Mouse (Mus musculus) neural tube, embryonic 10.5 days (tissue): ENCODE results near the gene Ino80d.

Source experiments
- DNase-seq: peaks from one replicate; pipeline ENCODE4 v3.0.0-alpha.2; 2017; ENCODE audit warnings: low spot score; ENCODE audit errors: extremely low spot score

Gene Ino80d

DNA sequence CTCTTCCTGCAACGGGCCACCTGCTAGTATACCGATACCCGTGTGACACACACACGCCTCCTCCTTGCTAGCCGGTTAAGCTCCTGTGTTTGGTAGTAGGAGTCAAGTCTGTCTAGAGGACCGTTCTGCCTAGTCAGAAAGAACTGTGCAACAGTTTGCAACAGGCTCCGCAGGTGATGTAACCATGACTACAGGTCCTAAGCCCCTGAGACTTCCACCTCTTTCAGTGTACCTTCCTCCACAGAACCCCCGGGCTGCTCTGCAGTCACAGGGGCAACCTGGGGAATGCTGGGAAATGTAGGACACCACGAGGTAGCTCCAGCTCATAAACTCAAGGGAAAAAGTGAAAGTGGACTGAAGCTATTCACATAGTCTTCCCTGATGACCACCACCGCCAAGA lies 123.4 kb downstream of the Ino80d start:
- DNase-seq = no peak

DNA sequence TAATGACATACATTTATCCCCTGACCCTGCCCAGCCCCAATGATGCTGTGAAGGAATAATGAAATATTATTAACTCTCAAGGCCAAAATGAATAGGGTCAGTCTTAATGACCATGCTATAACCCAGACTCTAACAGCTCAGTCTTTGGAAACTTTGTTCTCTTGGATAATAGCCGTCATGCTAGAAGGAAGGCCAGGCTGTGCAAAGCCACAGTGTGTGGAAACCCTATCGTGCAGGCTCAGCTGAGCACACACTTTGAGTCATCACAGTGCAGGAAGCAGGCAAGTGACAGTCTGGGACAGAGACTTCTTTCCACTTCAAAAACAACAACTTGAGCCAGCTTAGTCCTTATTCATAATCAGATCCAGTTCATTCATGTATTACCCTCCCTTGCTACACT lies 126.9 kb downstream of the Ino80d start:
- no peak for DNase-seq

DNA sequence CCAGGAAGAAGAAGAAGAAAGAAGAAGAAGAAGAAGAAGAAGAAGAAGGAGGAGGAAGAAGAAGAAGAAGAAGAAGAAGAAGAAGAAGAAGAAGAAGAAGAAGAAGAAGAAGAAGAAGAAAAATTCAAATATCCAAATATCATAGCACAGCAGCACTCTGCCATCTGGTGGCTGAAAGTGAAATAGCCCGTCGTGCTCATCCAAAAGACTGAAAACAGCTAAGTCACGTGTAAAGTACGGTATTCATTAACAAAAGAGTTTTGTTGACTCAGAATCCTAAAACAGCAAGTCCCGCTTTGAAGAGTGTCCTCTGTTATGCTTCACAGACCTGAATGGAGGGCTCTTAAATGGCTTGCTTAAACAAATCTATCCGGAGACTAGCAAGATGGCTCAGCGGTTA lies 128.2 kb downstream of the Ino80d start:
- peak; percentile 48 for DNase-seq

DNA sequence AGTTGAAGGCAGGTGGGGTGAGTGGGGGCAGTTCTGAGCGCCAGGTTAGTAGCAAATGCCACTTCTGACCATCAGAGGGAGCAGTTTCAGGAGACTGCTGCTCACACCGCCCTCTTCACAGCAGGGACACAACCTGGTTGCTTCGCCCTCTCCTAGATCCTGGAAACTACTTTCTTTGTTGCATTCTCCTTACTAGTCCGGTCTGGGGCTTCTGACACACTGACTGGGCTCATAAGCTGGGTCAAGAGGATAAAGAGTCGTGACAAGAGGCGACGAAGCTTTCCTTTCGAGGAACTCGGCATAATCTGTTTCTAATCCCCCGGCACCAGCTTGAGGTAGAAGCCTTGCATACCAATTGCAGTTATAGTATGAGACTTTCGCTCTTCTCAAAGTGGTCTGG lies 129.9 kb downstream of the Ino80d start:
- DNase-seq = peak; percentile 26

DNA sequence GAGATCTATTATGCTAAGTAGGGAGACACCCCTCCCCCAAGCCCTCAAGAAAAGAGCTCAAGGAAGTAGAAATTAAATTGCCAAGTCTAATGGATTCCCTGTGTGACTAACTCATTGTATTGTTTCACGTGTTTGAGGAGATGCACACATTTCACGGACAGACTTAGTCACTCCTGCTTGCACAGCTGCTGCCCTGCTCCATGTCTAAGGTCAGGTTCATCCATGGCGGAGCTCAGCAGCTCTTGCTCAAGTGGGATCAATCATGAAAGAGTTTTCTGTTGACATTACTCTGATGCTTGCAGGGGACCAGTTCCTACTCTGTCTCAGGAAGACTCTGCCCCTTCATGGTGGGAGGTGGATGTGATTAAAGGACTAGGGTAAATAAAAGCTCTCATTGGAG lies 137.7 kb downstream of the Ino80d start:
- no peak for DNase-seq

DNA sequence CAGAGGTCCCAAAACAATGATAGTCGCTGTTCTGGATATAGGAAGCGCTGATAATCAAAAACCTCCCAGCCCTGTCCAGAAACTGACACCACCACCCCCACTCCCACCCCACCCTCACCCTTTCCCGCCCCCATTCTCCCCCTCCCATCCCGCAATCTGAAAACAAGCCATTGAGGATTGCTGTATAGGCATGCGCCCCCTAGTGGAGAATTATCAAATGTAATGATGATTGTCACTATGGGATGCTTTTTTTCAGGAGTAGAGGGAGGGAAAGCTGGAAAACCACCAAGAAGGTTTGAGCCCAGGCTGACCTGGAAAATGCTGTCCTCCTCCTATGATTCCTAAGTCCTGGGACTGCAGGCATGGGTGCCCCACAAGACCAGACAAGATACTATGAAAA lies 147.6 kb downstream of the Ino80d start:
- peak; percentile 27 for DNase-seq

DNA sequence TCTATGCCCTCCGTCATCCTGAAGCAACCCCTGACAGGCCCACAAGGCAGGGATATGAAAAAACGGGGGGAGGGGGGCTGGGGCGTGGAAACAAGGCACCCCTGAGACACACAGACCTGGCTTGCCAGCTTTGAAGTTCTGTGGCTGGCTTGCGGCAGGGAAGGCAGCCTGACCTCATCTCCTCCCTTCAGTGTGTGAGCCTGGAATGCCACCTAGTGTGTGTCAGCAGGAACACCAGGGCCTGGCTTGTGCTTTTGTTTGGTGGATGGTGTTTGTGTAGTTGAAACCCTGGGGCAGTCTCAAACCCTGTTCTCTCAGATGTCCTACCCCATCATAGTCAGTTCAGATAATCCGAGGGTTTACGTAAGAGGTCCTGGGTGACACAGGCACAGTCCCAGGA lies 150.2 kb downstream of the Ino80d start:
- peak; percentile 64 for DNase-seq

DNA sequence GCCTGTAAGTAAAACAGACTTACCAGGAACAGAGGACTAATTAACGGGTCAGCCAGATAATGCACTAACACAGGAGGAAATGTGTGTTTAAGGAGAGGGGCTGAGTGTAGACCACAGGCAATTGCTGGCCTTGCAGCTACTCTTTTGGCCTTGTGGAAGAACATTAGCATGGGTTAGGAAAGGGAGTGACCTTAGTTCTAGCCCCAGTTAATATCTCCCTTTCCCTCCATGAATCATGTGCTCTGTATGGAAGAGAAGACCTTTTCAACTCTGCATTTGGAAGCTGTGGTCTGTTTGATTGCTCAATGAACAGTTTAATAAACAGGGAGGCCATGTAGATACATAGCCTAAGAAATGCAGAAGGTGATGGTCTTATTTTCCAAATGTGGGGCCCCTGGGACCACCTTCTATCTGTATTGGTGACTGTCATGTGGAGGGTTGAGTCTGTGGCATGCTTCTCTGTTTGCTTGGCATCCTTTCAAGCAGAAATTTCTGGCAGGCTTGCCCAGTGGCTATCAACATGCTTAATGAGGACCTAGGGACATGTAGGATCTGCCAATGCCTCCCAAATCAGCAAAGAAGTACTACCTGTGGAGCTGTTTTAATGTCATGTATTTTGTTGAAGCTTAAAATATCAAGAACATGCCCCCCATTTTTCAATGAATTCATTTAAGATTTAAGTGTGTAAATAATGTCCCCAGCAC lies 157.4 kb downstream of the Ino80d start:
- no peak for DNase-seq

DNA sequence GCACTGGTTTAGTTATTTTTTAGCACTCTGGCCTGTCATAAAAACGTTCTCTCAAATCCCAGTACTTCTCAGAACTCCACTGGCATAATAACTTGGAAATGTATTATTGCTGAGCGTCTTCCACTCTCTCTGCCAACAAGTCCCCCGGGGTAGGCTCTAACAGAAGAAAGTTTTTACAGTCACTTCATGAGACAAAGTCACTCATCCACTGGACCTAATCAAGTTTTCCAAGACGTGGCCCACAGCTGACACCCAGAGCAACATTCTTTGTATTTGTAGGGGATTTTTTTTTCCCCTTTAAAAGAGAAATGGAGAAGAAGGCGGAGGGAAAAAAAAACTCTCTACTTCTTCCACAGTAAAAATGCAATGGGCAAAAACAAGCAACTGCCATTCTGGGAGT lies 157.9 kb downstream of the Ino80d start:
- no peak for DNase-seq

DNA sequence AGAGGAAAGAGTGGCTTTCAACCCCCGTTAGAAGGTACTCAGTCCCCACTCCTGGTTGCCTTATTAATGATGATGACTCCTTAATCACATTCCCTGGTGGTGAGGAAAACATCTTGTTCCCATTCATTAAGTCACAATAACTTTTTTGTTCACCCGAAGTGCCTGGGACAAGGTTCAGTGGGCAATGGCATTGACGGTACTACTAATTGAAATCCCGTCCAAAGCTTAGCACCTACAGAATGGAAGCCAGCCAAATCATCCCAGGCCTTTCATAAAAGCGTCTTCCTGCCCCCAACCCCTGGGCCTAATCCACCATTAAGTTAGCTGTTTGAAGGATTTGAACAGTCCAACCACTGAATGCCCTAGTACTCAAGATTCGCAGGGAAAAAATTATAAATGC lies 159.1 kb downstream of the Ino80d start:
- no peak for DNase-seq

DNA sequence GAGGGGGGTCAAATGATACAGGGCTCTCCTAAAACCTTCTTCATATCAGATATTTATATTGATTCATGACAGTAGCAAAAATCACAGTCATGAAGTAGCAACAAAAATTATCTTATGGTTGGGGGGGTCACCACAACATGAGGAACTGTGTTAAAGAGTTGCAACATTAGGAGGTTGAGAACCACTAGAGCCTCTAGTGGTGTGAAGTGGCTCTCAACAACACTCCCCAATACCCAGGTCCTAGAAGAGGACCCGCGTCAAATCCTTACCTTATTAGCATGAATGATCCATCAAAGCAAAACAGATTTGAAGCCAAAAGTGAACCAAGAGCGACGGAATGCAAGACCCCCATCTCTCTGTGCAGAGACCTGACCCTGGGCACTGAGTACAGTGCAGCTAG lies 161.4 kb downstream of the Ino80d start:
- no peak for DNase-seq

DNA sequence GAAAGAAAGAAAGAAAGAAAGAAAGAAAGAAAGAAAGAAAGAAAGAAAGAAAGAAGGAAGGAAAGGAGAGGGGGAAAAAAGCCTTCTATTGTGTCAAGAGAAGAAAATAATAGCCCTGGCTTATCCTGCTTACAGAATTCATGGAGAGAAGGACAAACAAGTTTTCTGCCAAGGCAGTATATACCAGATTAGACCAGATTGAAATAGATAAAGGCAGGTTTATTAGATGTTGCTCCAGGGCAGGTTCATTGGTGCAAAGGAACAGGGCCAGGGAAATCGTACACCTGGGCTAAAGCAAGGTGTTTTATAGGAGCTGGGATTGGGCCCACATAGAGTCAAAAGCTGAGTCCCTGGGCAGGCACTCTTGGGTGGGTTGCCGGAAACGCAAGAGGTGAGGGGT lies 162.1 kb downstream of the Ino80d start:
- no peak for DNase-seq

DNA sequence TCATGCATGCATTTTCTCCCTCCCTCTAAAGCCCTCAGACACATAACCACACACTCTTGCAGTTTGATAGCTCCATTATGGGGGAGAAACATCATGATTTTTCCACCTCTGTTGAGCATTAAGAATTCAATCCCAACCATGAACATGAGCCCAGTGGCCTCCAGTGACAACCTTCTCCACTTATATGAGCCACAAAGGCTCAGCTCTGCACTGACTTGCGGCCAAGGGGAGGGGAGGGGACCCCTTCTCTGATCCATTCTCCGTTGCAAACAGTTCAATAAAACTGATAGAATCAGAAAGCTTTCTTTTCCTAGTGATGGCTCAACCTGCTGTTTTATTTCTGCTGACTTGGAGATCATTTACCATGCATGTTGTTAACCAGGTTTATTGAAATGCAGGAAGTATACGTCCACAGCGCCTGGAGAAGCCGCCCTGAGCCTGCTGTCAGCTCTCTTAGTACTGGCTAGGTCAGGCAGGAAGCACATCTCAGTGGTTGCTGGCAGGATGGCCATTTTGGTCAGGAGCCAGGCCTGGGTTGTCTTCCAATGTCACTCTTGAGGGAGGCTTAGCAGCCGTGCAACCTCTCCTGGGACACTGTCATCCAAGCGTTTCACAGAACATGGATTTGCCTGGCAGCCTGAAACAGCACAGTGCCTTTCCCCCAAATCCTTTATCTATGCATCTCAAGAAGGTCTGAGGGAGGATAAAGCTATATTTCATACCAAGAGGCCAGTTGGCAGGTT lies 163.2 kb downstream of the Ino80d start:
- no peak for DNase-seq

DNA sequence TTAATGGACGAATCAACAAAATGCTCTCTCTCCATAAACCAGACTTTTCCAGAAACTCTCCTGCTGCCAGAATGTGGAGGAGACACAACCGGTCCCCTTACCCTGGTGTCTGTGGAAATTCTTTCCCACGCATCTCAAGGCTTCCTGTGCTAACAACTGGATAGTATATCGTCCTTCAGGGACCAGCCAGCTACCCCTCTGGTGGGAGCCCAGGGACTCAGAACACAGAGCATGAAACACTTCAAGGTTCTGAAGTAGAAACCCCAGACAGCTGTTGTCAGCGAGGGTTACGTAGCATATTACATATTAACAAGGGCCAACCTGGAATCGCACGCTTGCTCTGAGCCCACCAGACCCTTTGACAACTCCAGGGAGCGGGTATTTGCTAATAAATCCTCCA lies 163.9 kb downstream of the Ino80d start:
- DNase-seq = no peak

DNA sequence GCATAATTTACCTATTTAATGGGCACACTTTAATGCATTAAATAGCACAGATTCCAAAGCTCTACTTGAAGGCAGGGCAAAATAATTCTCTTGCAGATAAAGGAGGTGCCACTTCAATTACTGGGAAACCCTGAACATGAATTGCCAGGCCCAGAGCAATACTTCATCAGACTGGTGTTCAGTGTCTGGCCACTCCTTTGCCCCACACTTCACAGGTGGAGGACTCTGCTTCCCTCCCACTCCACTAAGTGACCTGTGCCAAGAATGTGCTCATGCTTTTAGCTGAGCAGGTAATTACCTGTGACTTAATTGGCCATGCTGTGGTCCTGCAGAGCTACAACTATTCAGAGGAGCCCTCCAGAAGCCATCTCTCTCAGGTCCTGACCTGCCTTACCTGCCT lies 166.7 kb downstream of the Ino80d start:
- no peak for DNase-seq

DNA sequence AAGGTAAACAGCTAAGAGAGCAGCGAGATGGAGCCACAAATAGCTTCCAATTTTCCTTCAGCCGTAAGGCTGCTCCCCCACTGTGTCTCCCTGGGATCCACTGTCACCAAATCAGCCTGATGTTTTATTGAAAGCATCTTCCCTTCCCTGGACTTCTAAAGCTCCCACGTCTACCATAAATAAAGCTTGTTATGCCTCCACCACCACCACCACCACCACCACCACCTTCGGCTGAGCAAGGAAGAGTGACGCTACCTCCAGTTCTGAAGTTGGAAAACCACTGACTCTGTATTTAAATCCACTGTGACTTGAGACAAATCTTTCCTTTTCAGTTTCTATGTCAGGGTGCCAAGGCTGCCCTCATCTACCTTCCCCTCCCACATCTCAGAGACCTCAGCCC lies 167.5 kb downstream of the Ino80d start:
- no peak for DNase-seq

DNA sequence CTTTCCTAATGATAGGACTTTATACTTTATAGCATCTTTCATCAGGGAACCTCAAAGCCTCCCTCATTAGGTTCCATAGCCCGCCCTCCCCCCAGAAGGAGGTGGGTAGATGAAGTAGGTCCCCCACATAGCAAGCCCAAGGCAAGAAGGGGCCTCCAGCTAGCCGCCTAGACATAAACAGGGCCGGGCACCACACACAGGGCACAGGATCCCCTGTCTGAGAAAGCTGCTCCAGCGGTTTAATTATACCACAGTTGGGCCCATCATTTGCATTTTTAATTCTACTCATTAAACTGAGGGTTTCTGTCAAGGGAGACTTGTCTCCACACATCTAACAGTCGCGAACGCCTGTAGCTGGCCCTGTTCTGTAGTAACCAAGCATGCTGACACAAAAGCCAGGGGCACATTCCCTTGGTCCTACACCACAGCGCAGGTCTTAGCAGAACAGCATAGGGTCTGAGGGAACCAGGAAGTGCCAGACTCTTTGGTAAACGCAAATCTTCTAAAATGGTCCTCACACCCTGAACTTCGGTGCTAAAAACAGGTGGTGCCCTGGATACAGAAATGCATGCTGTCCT lies 179.6 kb downstream of the Ino80d start:
- DNase-seq = no peak

DNA sequence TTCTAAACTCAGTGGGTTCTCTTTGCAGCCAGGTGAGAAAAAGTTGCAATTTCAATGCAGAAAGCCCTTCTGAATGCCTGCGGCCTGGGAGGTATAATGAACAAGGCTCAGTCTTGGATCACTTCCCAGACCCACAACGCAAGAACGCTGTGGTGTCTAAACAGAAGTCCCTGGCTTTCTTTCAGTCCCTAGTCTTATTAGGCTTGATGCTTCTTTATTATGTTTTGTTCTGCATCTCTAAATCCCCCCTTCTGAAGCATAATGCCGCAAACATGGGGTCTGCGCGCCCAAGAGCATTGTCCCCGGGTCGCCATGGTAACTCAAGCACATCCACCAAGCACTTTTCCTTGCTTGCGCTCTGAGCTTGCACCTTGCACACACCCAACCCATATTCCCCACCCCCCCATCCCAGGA lies 180.4 kb downstream of the Ino80d start:
- peak; percentile 33 for DNase-seq

DNA sequence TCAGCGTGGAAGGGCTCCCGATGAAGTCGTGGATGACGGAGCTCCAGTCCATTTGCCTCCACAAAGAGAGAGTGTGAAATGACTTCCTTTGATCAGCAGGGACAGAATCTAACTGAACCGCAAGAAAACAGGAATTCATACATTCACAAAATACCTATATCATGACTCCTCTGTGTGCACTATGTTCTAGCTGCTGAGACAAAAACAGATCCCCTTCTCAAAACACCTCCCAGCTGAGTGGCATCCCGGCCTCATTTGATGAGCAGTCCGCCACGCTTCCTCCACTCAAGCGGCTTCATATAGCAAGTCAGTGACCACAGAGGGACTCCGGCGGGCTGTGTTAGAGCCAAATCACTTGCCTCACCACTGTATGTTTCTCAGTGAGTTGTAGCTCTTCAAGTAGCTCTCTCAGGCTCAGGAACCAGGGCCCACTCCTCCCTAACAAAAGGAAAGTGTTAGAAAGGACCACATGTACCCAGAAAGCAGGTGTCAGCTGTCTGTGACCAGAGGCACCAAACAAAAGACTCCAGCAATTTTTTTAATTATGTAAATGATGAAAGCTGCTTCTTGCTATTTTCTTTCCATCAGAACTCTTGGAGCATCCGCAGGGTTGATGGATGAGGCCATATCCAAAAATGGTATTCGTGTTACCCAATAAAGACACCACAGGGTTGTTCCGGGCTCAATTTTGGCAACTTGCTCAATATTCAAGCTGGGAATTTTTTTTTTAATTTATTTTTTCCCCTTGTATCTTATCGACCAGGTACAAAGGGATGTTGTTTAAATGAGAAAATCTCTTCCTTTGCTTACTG lies 181.0 kb downstream of the Ino80d start:
- DNase-seq = no peak

DNA sequence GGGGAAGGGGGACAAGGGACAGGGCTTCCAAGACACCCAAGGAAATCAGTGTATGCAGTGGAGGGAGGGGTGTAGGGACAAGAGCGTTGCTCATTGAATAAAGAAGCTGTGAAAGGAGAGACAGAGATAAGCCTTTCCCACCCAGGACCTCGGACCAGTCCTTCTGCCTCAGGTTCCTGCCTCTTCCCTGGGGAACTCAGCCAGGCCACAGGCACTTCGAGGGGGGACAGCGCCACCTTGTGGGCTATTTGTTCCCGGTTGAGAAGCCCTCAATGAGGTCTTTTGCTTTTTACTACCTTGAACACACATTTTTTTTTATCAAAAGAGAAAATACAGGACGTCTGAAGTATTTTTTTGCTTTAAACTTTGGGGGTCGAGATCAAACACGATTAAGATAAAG lies 185.0 kb downstream of the Ino80d start:
- DNase-seq = peak; percentile 83

DNA sequence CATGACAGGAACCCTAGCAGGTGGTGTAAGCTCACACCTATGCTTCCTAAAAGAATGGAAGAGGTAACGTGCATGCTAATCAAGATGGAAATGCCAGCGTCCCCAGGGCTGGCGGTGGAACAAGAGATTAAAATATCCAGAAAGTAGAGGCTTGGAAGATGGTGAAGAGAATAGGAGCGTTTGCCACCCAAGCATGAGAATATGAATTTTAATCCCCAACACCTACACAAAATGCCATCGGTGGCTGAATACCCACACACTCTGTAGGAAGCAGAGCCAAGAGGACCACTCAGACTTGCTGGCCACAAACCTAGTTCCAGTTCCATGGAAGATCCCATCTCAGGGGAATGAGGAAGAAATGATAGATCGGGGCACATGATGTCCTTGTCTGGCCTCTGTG lies 195.2 kb downstream of the Ino80d start:
- no peak for DNase-seq

DNA sequence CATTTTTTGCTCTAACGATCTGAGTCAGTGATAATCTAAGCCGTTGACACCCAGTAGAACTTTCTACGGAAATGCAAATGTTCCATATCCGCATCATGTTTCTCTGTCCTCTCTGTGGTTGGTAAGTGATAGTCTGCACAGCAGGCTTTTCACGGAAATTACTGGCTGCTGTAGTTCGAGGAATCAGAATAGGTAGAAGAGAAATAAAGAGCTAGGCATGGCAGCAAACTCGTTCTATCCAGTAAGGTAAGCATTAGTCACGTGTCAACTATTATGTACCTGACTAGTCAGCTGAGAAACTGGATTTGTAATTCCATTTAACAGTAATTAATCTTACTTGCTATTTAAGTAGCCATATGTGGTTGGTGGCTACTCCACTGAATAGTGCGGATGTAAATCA lies 197.9 kb downstream of the Ino80d start:
- no peak for DNase-seq
